Mouse (Mus musculus): ENCODE results near the gene Scn8a.

DNA sequence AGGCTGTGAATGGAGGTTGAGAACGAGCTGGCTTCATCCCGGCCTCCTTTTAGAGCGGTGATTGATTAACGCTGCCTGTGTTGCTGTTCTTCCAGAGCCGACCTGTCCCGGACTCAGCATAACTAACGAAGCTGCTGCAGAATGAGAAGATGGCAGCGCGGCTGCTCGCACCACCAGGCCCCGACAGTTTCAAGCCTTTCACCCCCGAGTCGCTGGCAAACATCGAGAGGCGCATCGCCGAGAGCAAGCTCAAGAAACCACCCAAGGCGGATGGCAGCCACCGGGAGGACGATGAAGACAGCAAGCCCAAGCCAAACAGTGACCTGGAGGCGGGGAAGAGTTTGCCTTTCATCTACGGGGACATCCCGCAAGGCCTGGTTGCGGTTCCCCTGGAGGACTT is 66.5 kb downstream of the Scn8a start:
- TF ChIP-seq POLR2A (IDR thresholded peaks at IDR 0.05; ENCODE audit: borderline replicate concordance, low read depth, low read length) (no peak), CTCF (IDR thresholded peaks at IDR 0.05; ENCODE audit: low read depth, low read length) (no peak)
